In genomic region chr12:77000096-77000704, GRCm38 (mm10) we compare ENCODE assay signal across 9 mouse cellular contexts. TPM values are rescaled to one million over a fixed set of nuclear protein-coding genes. Genes with fewer than 3 reads are reported as not detected.
DNase-seq lines count a peak whose midpoint lies in the region; ATAC-seq and TF ChIP-seq lines count a peak whose summit lies in the region.
"Had no signal": no experiment of that assay in that cellular context is flagged by ENCODE, and none has a peak within 500 bp of the region (broad histone marks: within the 10 kb centered on the region; RNA-seq: fewer than 3 reads in every experiment).

No protein-coding gene starts in this region.

- no peaks in the 10 kb centered on the region for H3K27me3 ChIP-seq in Patski
- peaks cover 6% of the 10 kb centered on the region; the same call in 1 of the 2 replicates for H3K27me3 ChIP-seq in midbrain, embryonic 13.5 days
- H3K27me3 ChIP-seq in stomach, embryonic 14.5 days (ENCODE audit: control insufficient read depth, insufficient read depth, low read length) = no peaks in the 10 kb centered on the region

- in situ Hi-C loops in Patski (cut with MboI; ENCODE audit: low pct_unique_long_range_greater_than_20kb) = loop anchor here (5.0 to 10.0 kb wide), 3 partner anchors 237 to 1085 kb away; partner anchors contain the start of gene Fut8

- WGBS in midbrain, embryonic 13.5 days = 21% methylated on average over 4 of the region's 4 CpGs
- WGBS in stomach, embryonic 14.5 days = 16% methylated on average over 4 of the region's 4 CpGs

- no peaks in the 10 kb centered on the region for H3K36me3 ChIP-seq in midbrain, embryonic 13.5 days
- H3K36me3 ChIP-seq in stomach, embryonic 14.5 days (ENCODE audit: control insufficient read depth, insufficient read depth, low read length) = no peaks in the 10 kb centered on the region

- TF ChIP-seq CTCF in Patski (IDR thresholded peaks at IDR 0.05) = peak; percentile 71

- H3K9me3 ChIP-seq in midbrain, embryonic 13.5 days = no peaks in the 10 kb centered on the region
- no peaks in the 10 kb centered on the region for H3K9me3 ChIP-seq in stomach, embryonic 14.5 days (ENCODE audit: control insufficient read depth, low read depth, low read length)

- H3K9ac ChIP-seq in midbrain, embryonic 13.5 days (replicated peaks) = no peak overlapping the region
- H3K9ac ChIP-seq in stomach, embryonic 14.5 days (replicated peaks; ENCODE audit: low read depth, low read length) = no peak overlapping the region

- DNase-seq in 3T3-L1 (ENCODE audit: low read depth, low spot score) (peak; percentile 85), Patski (ENCODE audit: low read depth, low spot score) (peak; percentile 20)
- peak; percentile 84 to 89 for DNase-seq in cerebellum, postnatal 10 days
- DNase-seq in frontal cortex, postnatal 14 days (ENCODE audit: low spot score in 2 of 2) = peak; percentile 36 to 40
- peak; percentile 84 for DNase-seq in induced T-regulatory cell, adult 2 months (ENCODE audit: low read depth)
- DNase-seq in left cerebral cortex, postnatal 4 days = peak; percentile 66

- peak overlapping the region; percentile 44; the same call in 1 of the 2 replicates for H3K27ac ChIP-seq in midbrain, embryonic 13.5 days
- H3K27ac ChIP-seq in stomach, embryonic 14.5 days (ENCODE audit: low read length) = no peak overlapping the region

- intact Hi-C loops in left cerebral cortex, postnatal 4 days (cut with DNase I) = loop anchor here (2.0 to 10.0 kb wide), 3 partner anchors 565 to 1089 kb away; no protein-coding TSS in a partner anchor

- H3K4me2 ChIP-seq in midbrain, embryonic 13.5 days (replicated peaks) = no peak overlapping the region
- H3K4me2 ChIP-seq in stomach, embryonic 14.5 days (replicated peaks; ENCODE audit: low read depth, low read length) = no peak overlapping the region

- POLR2A ChIA-PET in Patski (lab: Charles Lee) = interaction anchor here (0.7 kb wide), 1 partner anchor 190 kb away, joined by 3 read pairs; no protein-coding TSS in a partner anchor

- peaks cover 16% of the 10 kb centered on the region for H3K4me1 ChIP-seq in midbrain, embryonic 13.5 days (replicated peaks)
- no peaks in the 10 kb centered on the region for H3K4me1 ChIP-seq in stomach, embryonic 14.5 days (ENCODE audit: control insufficient read depth, insufficient read depth, low read length)

- no peak overlapping the region for H3K4me3 ChIP-seq in midbrain, embryonic 13.5 days (replicated peaks)
- no peak overlapping the region for H3K4me3 ChIP-seq in stomach, embryonic 14.5 days (ENCODE audit: low read depth, low read length)
- H3K4me3 ChIP-seq: erythroblast, embryonic 14.5 days had no signal

- peak; percentile 62 for ATAC-seq in Patski
- peak; percentile 87 for ATAC-seq in midbrain, embryonic 13.5 days
- peak; percentile 72; the same call in 1 of the 2 replicates for ATAC-seq in stomach, embryonic 14.5 days (ENCODE audit: insufficient number of reproducible peaks, insufficient read depth, low FRiP score, low read depth)

- CTCF ChIA-PET in Patski (lab: Charles Lee) = interaction anchor here (0.7 to 1.9 kb wide), 8 partner anchors 9 to 782 kb away, joined by 3 to 7 read pairs (median 4); no protein-coding TSS in a partner anchor

RNA-seq across cellular contexts. Expression of gene Max, which starts 38.2 kb away (rescaled TPM):
- polyA plus RNA-seq in Patski (2021) = 64.4 TPM
- 10 to 100 TPM; 78.8 to 80.9 TPM for total RNA-seq in left cerebral cortex, postnatal 4 days (2021)
- polyA plus RNA-seq in midbrain, embryonic 13.5 days (2015; fragmentation: Nextera tagmentation; extraction: Ambion mirVana) = 14.1 and 18.5 TPM in 2 replicates
- polyA plus RNA-seq in stomach, embryonic 14.5 days (2014; fragmentation: Nextera tagmentation; extraction: Ambion mirVana) = 38.7 and 40.3 TPM in 2 replicates

Comparison
In these comparisons a context has a peak if more than half of its experiments do, and no peak if none do; other contexts are left out.
1. DNase-seq: peak in every context shown above with its lines; median percentile 86 in cerebellum, postnatal 10 days; 85 in 3T3-L1; 84 in induced T-regulatory cell, adult 2 months; 66 in left cerebral cortex, postnatal 4 days; 38 in frontal cortex, postnatal 14 days; 20 in Patski.